8 mouse cellular contexts compared by ENCODE assay signal in genomic region chr2:130563212-130564055, GRCm38 (mm10). TPM values are rescaled to one million over a fixed set of nuclear protein-coding genes. Genes with fewer than 3 reads are reported as not detected.
DNase-seq lines count a peak whose midpoint lies in the region; ATAC-seq lines count a peak whose summit lies in the region.

Gene Mrps26, plus strand, starts transcription at chr2:130563742.

- no peaks in the 10 kb centered on the region for H3K9me3 ChIP-seq in heart, embryonic 14.5 days (ENCODE audit: control insufficient read depth, low read length)
- H3K9me3 ChIP-seq in liver, embryonic 13.5 days (replicated peaks), result no peaks in the 10 kb centered on the region
- H3K9me3 ChIP-seq in stomach, embryonic 16.5 days (replicated peaks; ENCODE audit: control insufficient read depth, low read length), result no peaks in the 10 kb centered on the region

- H3K9ac ChIP-seq in heart, embryonic 14.5 days (ENCODE audit: low read length), result peak within 1 kb of the TSS; percentile 93
- peak within 1 kb of the TSS; percentile 88 for H3K9ac ChIP-seq in liver, embryonic 13.5 days
- H3K9ac ChIP-seq in stomach, embryonic 16.5 days (ENCODE audit: low read length), result peak within 1 kb of the TSS; percentile 86

- peak; percentile 48 for DNase-seq in c-Kit-negative CD71-positive TER-119-positive erythroid progenitor cells, embryonic 14.5 days (ENCODE audit: low read depth, low spot score)
- DNase-seq in fibroblast of lung, adult 2 months (ENCODE audit: low read depth), result peak; percentile 87
- DNase-seq in kidney, postnatal 14 days, result peak; percentile 96
- peak; percentile 87 for DNase-seq in liver, embryonic 13.5 days
- peak; percentile 88 for DNase-seq in neural tube, embryonic 10.5 days (ENCODE audit: extremely low spot score, low spot score)

- H3K4me1 ChIP-seq in heart, embryonic 14.5 days (ENCODE audit: control insufficient read depth in 2 of 2, insufficient read depth in 2 of 2, low read length in 2 of 2), result peaks cover 6 to 14% of the 10 kb centered on the region in 2 experiments
- H3K4me1 ChIP-seq in liver, embryonic 13.5 days (replicated peaks), result peaks cover 27% of the 10 kb centered on the region
- H3K4me1 ChIP-seq in stomach, embryonic 16.5 days (ENCODE audit: control insufficient read depth, insufficient read depth, low read length), result peaks cover 14% of the 10 kb centered on the region

- peaks cover 22% of the 10 kb centered on the region for H3K36me3 ChIP-seq in heart, embryonic 14.5 days (ENCODE audit: control insufficient read depth, insufficient read depth, low read length)
- H3K36me3 ChIP-seq in liver, embryonic 13.5 days, result peaks cover 25% of the 10 kb centered on the region
- H3K36me3 ChIP-seq in stomach, embryonic 16.5 days (ENCODE audit: control insufficient read depth, insufficient read depth, low read length), result no peaks in the 10 kb centered on the region

- peak within 1 kb of the TSS; percentile 71 to 79 for H3K4me3 ChIP-seq in heart, embryonic 14.5 days (ENCODE audit: control insufficient read depth in 1 of 2, insufficient read depth in 1 of 2, low read depth in 1 of 2, low read length in 2 of 2)
- peak within 1 kb of the TSS; percentile 84 for H3K4me3 ChIP-seq in liver, embryonic 13.5 days (replicated peaks)
- peak within 1 kb of the TSS; percentile 81 for H3K4me3 ChIP-seq in stomach, embryonic 16.5 days (replicated peaks; ENCODE audit: low read length)

- peak within 1 kb of the TSS; percentile 90 for H3K4me2 ChIP-seq in heart, embryonic 14.5 days (ENCODE audit: low read length)
- H3K4me2 ChIP-seq in liver, embryonic 13.5 days, result peak within 1 kb of the TSS; percentile 96
- peak within 1 kb of the TSS; percentile 94 for H3K4me2 ChIP-seq in stomach, embryonic 16.5 days (ENCODE audit: low read depth, low read length)

- WGBS in heart, embryonic 14.5 days, result under 1% methylated on average over 61 of the region's 61 CpGs
- under 1% methylated on average over 61 of the region's 61 CpGs for WGBS in liver, embryonic 13.5 days (ENCODE audit: insufficient replicate concordance)
- WGBS in stomach, embryonic 16.5 days, result under 1% methylated on average over 61 of the region's 61 CpGs

- peak within 1 kb of the TSS; percentile 67 to 77 for H3K27ac ChIP-seq in heart, embryonic 14.5 days (replicated peaks in 1 of 2; ENCODE audit: control insufficient read depth in 1 of 2, insufficient read depth in 1 of 2, low read depth in 2 of 2, low read length in 2 of 2)
- peak within 1 kb of the TSS; percentile 58 for H3K27ac ChIP-seq in liver, embryonic 13.5 days
- peak within 1 kb of the TSS; percentile 75 for H3K27ac ChIP-seq in stomach, embryonic 16.5 days (ENCODE audit: low read length)

- ATAC-seq in CD4-positive, CD25-positive, alpha-beta regulatory T cell, adult 4 months, result peak; percentile 99
- peak; percentile 97 for ATAC-seq in heart, embryonic 14.5 days (ENCODE audit: insufficient number of reproducible peaks, insufficient read depth, low FRiP score, low read depth)
- peak; percentile 98 for ATAC-seq in liver, embryonic 13.5 days (ENCODE audit: low read depth)
- ATAC-seq in stomach, embryonic 16.5 days (ENCODE audit: insufficient read depth, low FRiP score), result peak; percentile 99

- H3K27me3 ChIP-seq in heart, embryonic 14.5 days (ENCODE audit: control insufficient read depth, insufficient read depth, low read length), result no peaks in the 10 kb centered on the region
- H3K27me3 ChIP-seq in liver, embryonic 13.5 days, result no peaks in the 10 kb centered on the region
- no peaks in the 10 kb centered on the region for H3K27me3 ChIP-seq in stomach, embryonic 16.5 days (ENCODE audit: control insufficient read depth, insufficient read depth, low read length)

RNA-seq across cellular contexts. Expression of gene Mrps26, which starts in this region (rescaled TPM):
- 10 to 100 TPM; 22.9 to 28.7 TPM for polyA plus RNA-seq in CD4-positive, CD25-positive, alpha-beta regulatory T cell, adult 4 months (2017; shearing (Covaris generic))
- 72.4 and 75.3 TPM in 2 replicates for polyA plus RNA-seq in heart, embryonic 14.5 days (2014; fragmentation: Nextera tagmentation; extraction: Ambion mirVana)
- 65.7 and 68.3 TPM in 2 replicates for polyA plus RNA-seq in liver, embryonic 13.5 days (2015; fragmentation: Nextera tagmentation; extraction: Ambion mirVana)
- 69.6 and 82.3 TPM in 2 replicates for polyA plus RNA-seq in stomach, embryonic 16.5 days (2015; fragmentation: Nextera tagmentation; extraction: Ambion mirVana)

Comparison
In these comparisons a context has a peak if more than half of its experiments do, and no peak if none do; other contexts are left out.
1. Peak in every context shown above with its lines: DNase-seq, ATAC-seq, H3K4me3 ChIP-seq and H3K27ac ChIP-seq.